Mouse (Mus musculus) liver, postnatal 0 days (tissue): ENCODE data around the gene Zzz3.

ENCODE experiments used
- CTCF ChIP-seq: sonication (generic); IDR thresholded peaks from 2 replicates; pipeline ENCODE4 v1.5.1; 2016; ENCODE audit warnings: antibody characterized with exemption, low read depth
- EP300 ChIP-seq: IDR thresholded peaks from 2 replicates; pipeline ENCODE4 v1.6.1; 2016; ENCODE audit warnings: antibody characterized with exemption, low read depth, mild to moderate bottlenecking

DNA sequence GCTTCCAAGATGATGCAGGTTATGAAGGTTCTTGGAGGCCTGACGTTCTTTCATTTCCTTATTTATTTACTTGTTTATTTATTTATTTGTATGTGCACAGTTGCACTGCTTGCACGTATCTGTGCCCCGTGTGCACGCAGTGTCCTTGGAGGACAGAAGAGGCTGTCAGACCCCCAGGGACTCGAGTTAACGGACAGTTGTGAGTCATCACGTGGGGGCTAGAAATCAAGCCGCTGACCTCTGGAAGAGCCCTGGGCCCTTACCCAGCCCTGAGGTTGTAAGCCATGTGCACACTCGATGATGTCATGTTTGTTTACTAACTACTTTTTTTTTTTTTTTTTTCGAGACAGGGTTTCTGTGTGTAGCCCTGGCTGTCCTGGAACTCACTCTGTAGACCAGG lies 75.1 kb downstream of the Zzz3 start:
- no peak for TF ChIP-seq CTCF
- no peak for TF ChIP-seq EP300
